Mouse (Mus musculus): ENCODE data around the gene Cercam. TPM values are rescaled to one million over a fixed set of nuclear protein-coding genes. Genes with fewer than 3 reads are reported as not detected.

Gene Cercam
- polyA plus RNA-seq, 1 experiment from 2014 or later, result 18.7 TPM

- H3K9ac ChIP-seq (ENCODE audit: low read length), result no peak overlapping the region
These were observed 19.0 kb upstream of the Cercam start for GRCm38 (mm10) chr2:29849841-29850480.

DNA sequence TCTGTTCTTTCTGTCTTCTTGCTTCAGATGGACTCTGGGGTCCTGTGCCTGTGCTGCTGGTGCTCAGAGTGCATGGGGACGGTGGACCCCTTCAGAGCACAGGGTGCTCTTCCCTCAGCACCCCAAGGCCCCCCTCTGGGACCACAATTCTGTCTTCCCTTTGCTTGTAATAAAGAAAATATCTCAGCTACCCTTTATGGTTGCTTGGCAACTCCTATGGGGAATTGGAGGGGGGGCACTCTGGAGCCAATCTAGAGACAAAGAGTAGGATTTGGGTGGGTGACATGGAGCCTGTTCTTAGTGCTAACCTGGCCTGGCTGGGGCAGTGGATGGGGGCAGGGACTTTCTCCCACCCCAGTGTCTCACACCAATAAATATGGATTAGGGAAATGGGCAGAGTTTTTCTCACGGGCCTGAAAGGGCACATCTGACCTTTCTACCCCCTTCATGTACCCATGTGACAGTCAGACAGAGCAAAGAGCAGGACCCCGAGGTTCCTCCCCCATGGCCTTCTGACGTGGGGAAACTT, 15.9 kb upstream of the Cercam start:
- H3K4me3 ChIP-seq (ENCODE audit: low read depth, low read length), result no peak overlapping the region
- ATAC-seq (ENCODE audit: low FRiP score, low TSS enrichment) (no peak), DNase-seq (ENCODE audit: low spot score) (no peak)
- H3K27me3 ChIP-seq (ENCODE audit: control insufficient read depth, insufficient read depth, low read length), result no peaks in the 10 kb centered on the region; the same call in 1 of the 2 replicates
- H3K9me3 ChIP-seq (ENCODE audit: control insufficient read depth, low read length), result no peaks in the 10 kb centered on the region
- TF ChIP-seq EP300 (optimal IDR thresholded peaks at IDR 0.05) (no peak), CTCF (IDR thresholded peaks at IDR 0.05; ENCODE audit: low read depth) (no peak)
- 56% methylated on average over 4 of the region's 4 CpGs for WGBS
- no peak overlapping the region for H3K4me2 ChIP-seq (replicated peaks; ENCODE audit: low read depth)
- H3K36me3 ChIP-seq (ENCODE audit: control insufficient read depth, insufficient read depth, low read length), result no peaks in the 10 kb centered on the region
- H3K4me1 ChIP-seq (replicated peaks; ENCODE audit: control insufficient read depth, insufficient read depth), result no peaks in the 10 kb centered on the region
- H3K27ac ChIP-seq (replicated peaks), result no peak overlapping the region
- H3K9ac ChIP-seq (ENCODE audit: low read length), result no peak overlapping the region

More at GRCm38 (mm10) chr2:29849841-29850480, 19.0 kb upstream of the Cercam start:
- Histone ChIP-seq H3K4me1 (replicated peaks; ENCODE audit: control insufficient read depth, insufficient read depth) (no peaks in the 10 kb centered on the region), H3K4me2 (replicated peaks; ENCODE audit: low read depth) (no peak overlapping the region), H3K36me3 (ENCODE audit: control insufficient read depth, insufficient read depth, low read length) (no peaks in the 10 kb centered on the region), H3K4me3 (ENCODE audit: low read depth, low read length) (no peak overlapping the region), H3K27me3 (ENCODE audit: control insufficient read depth, insufficient read depth, low read length) (peaks cover 7% of the 10 kb centered on the region; the same call in 1 of the 2 replicates), H3K9me3 (ENCODE audit: control insufficient read depth, low read length) (no peaks in the 10 kb centered on the region), H3K27ac (replicated peaks) (no peak overlapping the region)
- ATAC-seq (ENCODE audit: low FRiP score, low TSS enrichment), result no peak
- DNase-seq (ENCODE audit: low spot score), result no peak
- 45% methylated on average over 5 of the region's 5 CpGs for WGBS
- TF ChIP-seq EP300 (optimal IDR thresholded peaks at IDR 0.05), result no peak
- TF ChIP-seq CTCF (IDR thresholded peaks at IDR 0.05; ENCODE audit: low read depth), result peak; percentile 15

DNA sequence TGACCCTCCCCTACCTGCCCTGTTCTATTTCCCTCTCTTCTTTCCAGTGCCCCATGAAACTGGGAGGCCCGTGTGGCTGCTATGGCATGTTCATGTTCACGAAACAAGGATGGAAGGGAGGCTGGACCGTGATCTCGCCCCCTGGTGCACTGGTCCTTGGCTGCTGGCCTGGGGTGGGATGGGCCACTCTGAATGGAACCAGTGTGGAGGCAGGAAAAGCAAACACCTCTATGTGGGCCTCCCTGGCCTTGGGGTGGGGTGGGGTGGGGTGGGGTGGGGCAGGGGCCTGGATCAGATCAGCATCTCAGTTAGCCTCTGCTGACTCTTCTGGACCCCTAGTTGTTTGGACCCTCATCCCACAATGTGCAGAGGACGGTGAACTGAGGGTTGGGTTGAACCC, 15.2 kb upstream of the Cercam start:
- 59% methylated on average over 5 of the region's 5 CpGs for WGBS
- no peak for ATAC-seq (ENCODE audit: low FRiP score, low TSS enrichment)
- no peak for TF ChIP-seq CTCF (IDR thresholded peaks at IDR 0.05; ENCODE audit: low read depth)
- TF ChIP-seq EP300 (optimal IDR thresholded peaks at IDR 0.05), result no peak

DNA sequence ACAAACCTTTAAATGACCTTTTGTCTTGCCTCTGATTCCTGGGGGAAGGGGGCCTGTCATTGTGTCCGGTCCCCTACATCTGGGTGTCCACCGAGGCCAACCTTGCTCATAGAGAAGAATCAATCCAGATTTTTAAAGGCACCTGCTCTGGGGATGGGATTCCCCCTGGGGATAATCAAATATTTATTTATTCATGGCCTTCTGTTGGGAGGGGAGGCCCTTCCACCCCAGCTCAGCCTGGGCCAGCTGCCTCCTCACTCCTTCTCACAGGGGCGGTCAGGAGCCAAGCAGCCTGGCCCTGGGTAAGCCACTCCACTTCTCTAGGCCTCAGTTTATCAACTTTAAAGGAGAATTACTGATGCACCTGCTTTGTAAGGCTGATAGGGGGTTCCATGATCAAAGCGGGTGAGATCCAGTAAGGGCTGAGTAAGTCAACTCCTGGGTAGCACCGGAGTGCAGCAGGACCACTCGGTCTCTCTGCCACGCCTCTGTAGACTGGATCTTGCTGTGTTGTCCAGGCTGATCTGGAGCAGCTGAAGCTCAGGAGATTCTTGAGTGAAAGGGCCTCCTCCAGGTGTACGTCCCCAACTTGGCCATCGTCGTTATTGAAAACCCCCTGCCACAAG, 13.3 kb upstream of the Cercam start:
- no peak overlapping the region for H3K27ac ChIP-seq (replicated peaks)
- no peak overlapping the region for H3K4me3 ChIP-seq (ENCODE audit: low read depth, low read length)
- no peaks in the 10 kb centered on the region; the same call in 1 of the 2 replicates for H3K27me3 ChIP-seq (ENCODE audit: control insufficient read depth, insufficient read depth, low read length)
- no peak overlapping the region for H3K4me2 ChIP-seq (replicated peaks; ENCODE audit: low read depth)
- ATAC-seq (ENCODE audit: low FRiP score, low TSS enrichment), result no peak
- no peaks in the 10 kb centered on the region for H3K9me3 ChIP-seq (ENCODE audit: control insufficient read depth, low read length)
- no peaks in the 10 kb centered on the region for H3K4me1 ChIP-seq (replicated peaks; ENCODE audit: control insufficient read depth, insufficient read depth)
- TF ChIP-seq EP300 (optimal IDR thresholded peaks at IDR 0.05) (no peak), CTCF (IDR thresholded peaks at IDR 0.05; ENCODE audit: low read depth) (no peak)
- 73% methylated on average over 10 of the region's 10 CpGs for WGBS
- H3K36me3 ChIP-seq (ENCODE audit: control insufficient read depth, insufficient read depth, low read length), result no peaks in the 10 kb centered on the region
- no peak for DNase-seq (ENCODE audit: low spot score)
- no peak overlapping the region for H3K9ac ChIP-seq (ENCODE audit: low read length)

More for the DNA sequence above, 15.2 kb upstream of the Cercam start:
- H3K4me3 ChIP-seq (ENCODE audit: low read depth, low read length), result no peak overlapping the region
- H3K27ac ChIP-seq (replicated peaks), result no peak overlapping the region
- H3K4me1 ChIP-seq (replicated peaks; ENCODE audit: control insufficient read depth, insufficient read depth), result no peaks in the 10 kb centered on the region
- H3K9ac ChIP-seq (ENCODE audit: low read length), result no peak overlapping the region
- H3K27me3 ChIP-seq (ENCODE audit: control insufficient read depth, insufficient read depth, low read length), result no peaks in the 10 kb centered on the region; the same call in 1 of the 2 replicates
- no peaks in the 10 kb centered on the region for H3K9me3 ChIP-seq (ENCODE audit: control insufficient read depth, low read length)
- no peak overlapping the region for H3K4me2 ChIP-seq (replicated peaks; ENCODE audit: low read depth)
- no peak for DNase-seq (ENCODE audit: low spot score)
- H3K36me3 ChIP-seq (ENCODE audit: control insufficient read depth, insufficient read depth, low read length), result no peaks in the 10 kb centered on the region

DNA sequence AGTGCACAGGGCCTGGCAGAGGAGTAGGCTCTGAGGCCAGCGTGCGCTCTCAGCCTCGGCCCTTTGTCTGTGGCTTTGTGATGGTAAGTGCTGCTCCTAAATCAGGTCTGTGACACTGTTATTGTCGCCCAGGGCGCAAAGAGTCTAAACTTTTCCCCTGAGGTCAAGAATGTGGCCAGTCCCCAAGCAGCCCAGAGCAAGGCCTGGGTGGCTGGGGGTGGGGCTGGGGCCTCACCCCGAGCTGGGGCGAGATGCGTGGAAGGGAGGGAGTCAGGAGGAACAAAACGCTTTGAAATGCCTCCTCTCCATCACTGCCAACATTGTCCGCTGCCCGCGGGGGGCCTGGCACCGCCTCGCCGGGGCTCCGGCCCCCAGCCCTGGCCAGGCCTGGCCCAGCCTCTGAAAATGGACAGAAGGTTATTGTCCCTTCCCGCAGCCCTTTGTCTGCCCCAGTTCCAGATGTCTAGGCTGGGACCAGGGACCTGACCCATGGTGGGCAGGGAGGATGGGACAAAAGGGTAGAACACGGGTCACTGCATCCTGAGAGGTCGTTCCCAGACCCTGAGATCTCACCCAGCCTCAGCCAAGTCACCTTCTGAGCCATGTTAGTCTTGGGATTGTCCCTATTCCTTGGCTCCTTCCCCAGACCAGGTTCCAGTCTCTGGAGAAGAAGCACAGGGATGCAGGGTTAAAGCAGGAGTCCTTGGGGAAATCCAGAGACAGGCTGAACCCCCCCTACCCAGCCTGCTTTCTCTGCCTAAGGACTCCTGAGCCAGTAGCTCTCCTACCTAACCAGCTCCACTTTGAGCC, 12.3 kb upstream of the Cercam start:
- H3K9me3 ChIP-seq (ENCODE audit: control insufficient read depth, low read length), result no peaks in the 10 kb centered on the region
- no peaks in the 10 kb centered on the region for H3K4me1 ChIP-seq (replicated peaks; ENCODE audit: control insufficient read depth, insufficient read depth)
- DNase-seq (ENCODE audit: low spot score) (no peak), ATAC-seq (ENCODE audit: low FRiP score, low TSS enrichment) (no peak)
- no peak overlapping the region for H3K4me3 ChIP-seq (ENCODE audit: low read depth, low read length)
- H3K27me3 ChIP-seq (ENCODE audit: control insufficient read depth, insufficient read depth, low read length), result no peaks in the 10 kb centered on the region; the same call in 1 of the 2 replicates
- no peak overlapping the region for H3K4me2 ChIP-seq (replicated peaks; ENCODE audit: low read depth)
- no peak for TF ChIP-seq EP300 (optimal IDR thresholded peaks at IDR 0.05)
- TF ChIP-seq CTCF (IDR thresholded peaks at IDR 0.05; ENCODE audit: low read depth), result no peak
- whole genome bisulfite sequencing, result 30% methylated on average over 19 of the region's 19 CpGs
- H3K9ac ChIP-seq (ENCODE audit: low read length), result 0 out of 2 replicates have a peak overlapping the region, but pooled peaks have one; percentile 4
- H3K36me3 ChIP-seq (ENCODE audit: control insufficient read depth, insufficient read depth, low read length), result no peaks in the 10 kb centered on the region
- H3K27ac ChIP-seq (replicated peaks), result no peak overlapping the region

Data from stomach, postnatal 0 days (tissue).